Mouse (Mus musculus) limb, embryonic 13.5 days (tissue): ENCODE results near the gene Ugt2a3. TPM values are rescaled to one million over a fixed set of nuclear protein-coding genes. Genes with fewer than 3 reads are reported as not detected.
"Not testable (repeated sequence)": the region's sequence is repeated elsewhere in the genome, so short reads cannot be mapped to it uniquely, and the experiment has no call there.

ENCODE experiments used
- ATAC-seq: fragments of 200-750 bp; cut with Nextera tagmentation; 2 replicates; pipeline ENCODE4 v1.8.0; 2017; ENCODE audit warnings: low read depth, moderate number of reproducible peaks, moderate TSS enrichment; ENCODE audit not compliant: low FRiP score
- H3K27ac ChIP-seq: fragments of 300-500 bp; sonication (generic); 2 replicates; pipeline ENCODE4 v1.5.1; 2015; ENCODE audit warnings: inconsistent platforms, mild to moderate bottlenecking, moderate library complexity
- H3K27me3 ChIP-seq: fragments of 300-500 bp; sonication (generic); 2 replicates; pipeline ENCODE4 v1.6.1; 2015; ENCODE audit warnings: mild to moderate bottlenecking, inconsistent platforms
- H3K36me3 ChIP-seq: fragments of 300-500 bp; sonication (generic); 2 replicates; pipeline ENCODE4 v1.6.1; 2015; ENCODE audit warnings: inconsistent platforms, mild to moderate bottlenecking, moderate library complexity
- H3K4me1 ChIP-seq: fragments of 300-500 bp; sonication (generic); 2 replicates; pipeline ENCODE4 v1.6.1; 2015; ENCODE audit warnings: inconsistent platforms
- H3K4me2 ChIP-seq: fragments of 300-500 bp; sonication (generic); replicated peaks from 2 replicates; pipeline ENCODE4 v1.6.1; 2015; ENCODE audit warnings: inconsistent platforms, mild to moderate bottlenecking, moderate library complexity
- H3K4me3 ChIP-seq: fragments of 300-500 bp; sonication (generic); 2 replicates; pipeline ENCODE4 v1.5.1; 2015; ENCODE audit warnings: moderate library complexity, mild to moderate bottlenecking, inconsistent platforms
- H3K9ac ChIP-seq: fragments of 300-500 bp; sonication (generic); 2 replicates; pipeline ENCODE4 v1.6.1; 2015; ENCODE audit warnings: mild to moderate bottlenecking, inconsistent platforms
- H3K9me3 ChIP-seq: fragments of 300-500 bp; sonication (generic); 2 replicates; pipeline ENCODE4 v1.6.1; 2016; ENCODE audit warnings: inconsistent platforms
- WGBS: fragments of 180-500 bp; shearing (Covaris S2); methylation state at CpG from one replicate; pipeline ENCODE4 v1.1.7; 2015; 5-methylcytosine and 5-hydroxymethylcytosine counted together
- polyA plus RNA-seq: library from polyadenylated mRNA; unstranded; fragments of >200 nt; fragmentation: Nextera tagmentation; extraction: Ambion mirVana; gene quantifications from 2 replicates; pipeline ENCODE4 v1.2.1, GENCODE M21; 2015

Gene Ugt2a3
- not detected in 2 replicates for polyA plus RNA-seq

GRCm38 (mm10) chr5:87336961-87337697 is at the start of gene Ugt2a3:
Gene Ugt2a3, minus strand, starts transcription at chr5:87337195.
- 76% methylated on average over 11 of the region's 11 CpGs for WGBS
- no peak within 1 kb of the TSS for H3K27ac ChIP-seq
- H3K4me1 ChIP-seq: no peaks in the 10 kb centered on the region
- H3K27me3 ChIP-seq: no peaks in the 10 kb centered on the region
- no peaks in the 10 kb centered on the region for H3K9me3 ChIP-seq
- no peak within 1 kb of the TSS for H3K4me3 ChIP-seq
- no peak within 1 kb of the TSS for H3K4me2 ChIP-seq
- H3K9ac ChIP-seq: no peak within 1 kb of the TSS
- no peak for ATAC-seq
- H3K36me3 ChIP-seq: no peaks in the 10 kb centered on the region

DNA sequence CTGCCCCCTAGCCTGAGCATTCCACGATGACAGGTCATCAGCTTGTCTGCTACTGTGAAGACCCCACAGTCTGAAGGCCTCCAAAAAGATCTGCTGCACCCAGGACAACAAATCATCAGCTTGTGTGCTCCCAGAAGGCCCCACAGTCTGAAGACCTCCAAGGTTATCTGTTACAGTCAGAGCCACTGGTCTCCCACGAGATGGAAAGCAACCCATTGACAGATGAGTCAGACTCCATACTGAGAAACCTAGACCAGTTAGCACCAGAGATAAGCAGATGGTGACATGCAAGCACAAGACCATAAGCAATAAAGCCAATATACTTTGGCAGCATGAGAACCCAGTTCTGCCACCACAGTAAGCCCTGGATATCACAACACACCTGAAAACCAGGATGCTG is 43.2 kb upstream of the Ugt2a3 start:
- H3K36me3 ChIP-seq: no peaks in the 10 kb centered on the region
- no peaks in the 10 kb centered on the region for H3K9me3 ChIP-seq
- H3K4me2 ChIP-seq: no peak overlapping the region
- no peaks in the 10 kb centered on the region for H3K4me1 ChIP-seq
- no peak for ATAC-seq
- 75% methylated on average over 2 of the region's 2 CpGs for WGBS
- H3K9ac ChIP-seq: no peak overlapping the region
- H3K4me3 ChIP-seq: no peak overlapping the region
- H3K27me3 ChIP-seq: no peaks in the 10 kb centered on the region
- no peak overlapping the region for H3K27ac ChIP-seq

DNA sequence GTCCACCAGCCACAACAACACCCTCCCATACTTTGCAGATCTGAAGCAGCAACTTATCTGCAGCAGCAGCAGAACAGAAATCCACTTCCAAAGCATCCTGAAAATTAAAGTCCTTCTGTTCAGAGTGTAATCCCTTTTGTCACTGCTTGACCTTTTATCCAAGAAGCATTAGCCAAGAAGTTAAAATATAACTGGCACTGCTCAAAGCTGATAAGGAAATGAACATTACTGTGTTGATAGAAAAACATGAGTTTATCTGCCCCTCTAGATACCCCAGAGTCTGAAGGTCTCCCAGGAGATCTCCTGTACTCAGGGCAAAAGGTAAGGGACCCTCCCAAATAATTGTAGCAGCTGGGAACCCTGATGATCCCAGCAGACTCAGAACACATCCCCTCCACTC is 42.8 kb upstream of the Ugt2a3 start:
- H3K36me3 ChIP-seq: no peaks in the 10 kb centered on the region
- no peaks in the 10 kb centered on the region for H3K9me3 ChIP-seq
- H3K27me3 ChIP-seq: no peaks in the 10 kb centered on the region
- H3K27ac ChIP-seq: no peak overlapping the region
- H3K4me2 ChIP-seq: no peak overlapping the region
- H3K4me3 ChIP-seq: no peak overlapping the region
- no peak for ATAC-seq
- H3K4me1 ChIP-seq: no peaks in the 10 kb centered on the region
- H3K9ac ChIP-seq: no peak overlapping the region

- H3K27me3 ChIP-seq: no peaks in the 10 kb centered on the region
- no peak overlapping the region for H3K27ac ChIP-seq
- no peak overlapping the region for H3K4me2 ChIP-seq
- H3K4me3 ChIP-seq: no peak overlapping the region
- WGBS: 93% methylated on average over 3 of the region's 3 CpGs
- H3K9ac ChIP-seq: no peak overlapping the region
- H3K9me3 ChIP-seq: no peaks in the 10 kb centered on the region
- no peaks in the 10 kb centered on the region for H3K36me3 ChIP-seq
- no peak for ATAC-seq
- H3K4me1 ChIP-seq: no peaks in the 10 kb centered on the region
Observed at GRCm38 (mm10) chr5:87375874-87376383, 38.9 kb upstream of the Ugt2a3 start.

GRCm38 (mm10) chr5:87373502-87373863 is 36.5 kb upstream of the Ugt2a3 start:
- Histone ChIP-seq H3K4me1 (no peaks in the 10 kb centered on the region), H3K36me3 (no peaks in the 10 kb centered on the region), H3K9me3 (no peaks in the 10 kb centered on the region), H3K27me3 (no peaks in the 10 kb centered on the region), H3K9ac (no peak overlapping the region), H3K4me3 (no peak overlapping the region), H3K27ac (no peak overlapping the region), H3K4me2 (no peak overlapping the region)
- no peak for ATAC-seq
- 86% methylated on average over 1 of the region's 1 CpGs for WGBS

DNA sequence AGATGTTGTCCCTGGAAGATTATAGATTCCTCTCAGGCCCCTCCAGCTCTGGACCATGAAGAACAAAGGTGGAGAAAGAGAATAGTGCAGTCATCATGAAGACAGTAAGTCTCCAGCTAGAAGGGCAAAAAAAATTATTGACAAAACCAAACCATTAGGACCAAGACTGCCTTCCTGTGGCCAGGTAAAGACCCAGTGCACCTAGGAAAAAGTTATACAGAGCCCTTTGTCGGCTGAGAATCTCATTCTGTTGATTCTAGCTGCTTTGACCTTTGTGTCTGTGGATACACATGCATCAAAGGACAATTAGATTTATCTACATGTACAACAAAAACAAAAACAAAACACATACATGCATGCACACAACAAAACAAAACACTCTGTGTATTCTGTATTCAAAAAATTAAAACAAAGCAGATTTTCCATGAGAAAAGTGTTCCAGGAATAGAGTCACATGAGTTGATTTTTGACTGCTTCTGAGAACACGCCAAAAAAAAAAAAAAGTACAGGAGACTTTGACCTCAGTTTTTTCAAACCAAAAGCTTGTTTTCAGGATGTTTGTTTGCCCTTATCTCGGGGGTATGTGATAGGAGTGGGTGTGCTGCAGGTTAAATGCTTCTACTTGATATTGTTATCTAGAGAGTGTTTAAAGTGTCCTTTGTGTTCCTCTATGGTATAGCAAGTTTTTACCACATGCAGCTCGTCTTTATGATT is 36.0 kb upstream of the Ugt2a3 start:
- H3K36me3 ChIP-seq, ATAC-seq, H3K27me3 ChIP-seq, H3K9ac ChIP-seq, H3K4me1 ChIP-seq, H3K9me3 ChIP-seq, H3K27ac ChIP-seq, H3K4me2 ChIP-seq, H3K4me3 ChIP-seq: not testable (repeated sequence)
- 70% methylated on average over 4 of the region's 4 CpGs for WGBS

DNA sequence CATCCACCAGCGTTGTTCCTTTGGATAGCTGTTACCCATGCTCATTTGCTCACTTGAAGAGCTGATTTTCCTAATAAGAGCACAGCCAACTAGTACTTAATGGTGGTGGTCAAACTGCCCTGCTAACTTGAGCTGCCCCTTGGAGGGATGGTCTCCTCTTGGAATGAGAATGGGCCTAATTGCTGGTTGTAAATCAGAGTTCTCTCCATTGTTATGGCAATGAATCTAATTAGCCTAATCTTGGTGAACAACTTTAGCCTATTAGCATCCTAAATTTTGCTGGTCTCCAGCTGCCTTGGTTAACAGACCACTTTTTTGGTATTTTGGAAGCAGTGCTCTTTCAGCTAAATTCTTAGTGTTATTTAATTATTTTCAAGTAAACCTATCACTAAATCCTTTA is 13.4 kb upstream of the Ugt2a3 start:
- H3K36me3 ChIP-seq: no peaks in the 10 kb centered on the region
- no peak overlapping the region for H3K4me3 ChIP-seq
- no peaks in the 10 kb centered on the region for H3K4me1 ChIP-seq
- no peaks in the 10 kb centered on the region for H3K9me3 ChIP-seq
- ATAC-seq: no peak
- no peak overlapping the region for H3K9ac ChIP-seq
- 45% methylated on average over 1 of the region's 1 CpGs for WGBS
- H3K27me3 ChIP-seq: no peaks in the 10 kb centered on the region
- no peak overlapping the region for H3K4me2 ChIP-seq
- H3K27ac ChIP-seq: no peak overlapping the region

- not testable (repeated sequence) for H3K9me3 ChIP-seq, H3K4me1 ChIP-seq, ATAC-seq, H3K4me2 ChIP-seq, H3K4me3 ChIP-seq, H3K27ac ChIP-seq, H3K36me3 ChIP-seq, H3K27me3 ChIP-seq, H3K9ac ChIP-seq
- 83% methylated on average over 1 of the region's 1 CpGs for WGBS
Observed at GRCm38 (mm10) chr5:87349150-87349549, 12.2 kb upstream of the Ugt2a3 start.

GRCm38 (mm10) chr5:87347479-87348078 is 10.6 kb upstream of the Ugt2a3 start:
- 84% methylated on average over 2 of the region's 2 CpGs for WGBS
- not testable (repeated sequence) for H3K9ac ChIP-seq, H3K4me3 ChIP-seq, H3K9me3 ChIP-seq, H3K4me2 ChIP-seq, H3K27me3 ChIP-seq, H3K27ac ChIP-seq, H3K4me1 ChIP-seq, ATAC-seq, H3K36me3 ChIP-seq

GRCm38 (mm10) chr5:87340461-87340860 is 3.5 kb upstream of the Ugt2a3 start:
- Histone ChIP-seq H3K9me3 (no peaks in the 10 kb centered on the region), H3K9ac (no peak overlapping the region), H3K36me3 (no peaks in the 10 kb centered on the region), H3K4me1 (no peaks in the 10 kb centered on the region), H3K4me3 (no peak overlapping the region), H3K27me3 (no peaks in the 10 kb centered on the region), H3K27ac (no peak overlapping the region), H3K4me2 (no peak overlapping the region)
- no peak for ATAC-seq
- 86% methylated on average over 5 of the region's 5 CpGs for WGBS

DNA sequence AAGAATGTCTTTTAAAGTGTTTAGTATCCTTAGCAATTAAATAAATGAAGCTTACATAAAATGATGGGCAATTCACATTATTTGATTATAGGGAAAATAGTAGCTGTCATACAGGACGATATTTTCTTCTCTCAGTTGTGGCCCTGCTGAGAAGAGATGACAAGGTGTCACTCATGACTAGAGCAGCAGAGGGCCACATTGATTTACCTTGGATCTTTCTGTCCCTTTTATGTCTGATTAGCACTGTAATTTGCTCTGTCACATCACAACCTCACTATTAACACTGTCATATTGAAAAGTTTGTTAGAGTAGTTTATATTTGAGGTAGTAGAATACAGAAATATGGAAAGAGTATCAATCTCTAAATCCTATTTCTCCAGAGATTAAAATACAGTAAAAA is 1.8 kb downstream of the Ugt2a3 start:
- Histone ChIP-seq H3K4me3 (no peak overlapping the region), H3K4me1 (no peaks in the 10 kb centered on the region), H3K27ac (no peak overlapping the region), H3K9me3 (no peaks in the 10 kb centered on the region), H3K9ac (no peak overlapping the region), H3K4me2 (no peak overlapping the region), H3K27me3 (no peaks in the 10 kb centered on the region), H3K36me3 (no peaks in the 10 kb centered on the region)
- 74% methylated on average over 1 of the region's 1 CpGs for WGBS
- no peak for ATAC-seq

DNA sequence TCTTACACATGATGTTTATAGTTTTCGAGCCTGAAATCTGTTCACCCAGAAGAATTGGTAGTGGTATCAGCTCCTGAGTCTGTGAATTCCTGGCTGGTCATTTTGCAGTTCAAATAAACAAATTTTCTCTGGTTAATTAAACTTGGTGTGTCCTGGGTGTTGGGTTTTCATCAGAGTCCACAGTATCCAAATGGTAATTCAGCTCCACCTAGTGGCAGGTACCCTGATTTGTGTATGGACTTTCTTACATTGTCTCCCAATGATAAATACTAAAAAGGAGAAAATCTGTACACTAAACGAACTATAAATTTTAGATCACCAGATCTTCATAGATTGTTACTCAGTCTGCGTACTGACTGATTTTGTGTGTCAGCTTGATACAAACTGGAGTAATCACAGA is 3.4 kb downstream of the Ugt2a3 start:
- WGBS: 67% methylated on average over 3 of the region's 3 CpGs
- Histone ChIP-seq H3K36me3 (no peaks in the 10 kb centered on the region), H3K27me3 (no peaks in the 10 kb centered on the region), H3K27ac (no peak overlapping the region), H3K4me3 (no peak overlapping the region), H3K9ac (no peak overlapping the region), H3K9me3 (no peaks in the 10 kb centered on the region), H3K4me2 (no peak overlapping the region), H3K4me1 (no peaks in the 10 kb centered on the region)
- no peak for ATAC-seq
